Comparison of ENCODE assay signal across 2 mouse cellular contexts in the genomic region with DNA sequence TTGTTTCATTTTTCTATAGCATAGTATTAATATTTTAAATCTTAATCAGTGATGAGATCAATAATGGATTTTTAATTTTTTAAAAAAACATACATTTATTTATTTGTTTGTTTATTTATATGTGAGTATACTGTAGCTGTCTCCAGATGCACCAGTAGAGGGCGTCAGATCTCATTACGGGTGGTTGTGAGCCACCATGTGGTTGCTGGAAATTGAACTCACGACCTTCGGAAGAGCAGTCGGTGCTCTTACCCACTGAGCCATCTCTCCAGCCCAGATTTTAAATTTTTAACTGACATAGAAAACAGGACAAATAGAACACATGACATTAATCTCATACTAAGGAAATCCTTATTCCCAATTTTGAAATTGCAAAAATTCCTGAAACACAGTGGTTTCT. TPM values are rescaled to one million over a fixed set of nuclear protein-coding genes. Genes with fewer than 3 reads are reported as not detected.
"Had no signal": no experiment of that assay in that cellular context is flagged by ENCODE, and none has a peak within 500 bp of the region (broad histone marks: within the 10 kb centered on the region; RNA-seq: fewer than 3 reads in every experiment).

No protein-coding gene starts in this region.

RNA-seq across cellular contexts. Expression of gene Mgarp, which starts 37.8 kb away (rescaled TPM):
- total RNA-seq: megakaryocyte, adult 5-6 weeks; megakaryocyte-erythroid progenitor cell, adult 5-6 weeks had no signal
